Comparison of ENCODE assay signal across 38 mouse cellular contexts in genomic region chr5:134936626-134937185, GRCm38 (mm10). TPM values are rescaled to one million over a fixed set of nuclear protein-coding genes. Genes with fewer than 3 reads are reported as not detected.
DNase-seq lines count a peak whose midpoint lies in the region; ATAC-seq and TF ChIP-seq lines count a peak whose summit lies in the region.
"Had no signal": no experiment of that assay in that cellular context is flagged by ENCODE, and none has a peak within 500 bp of the region (broad histone marks: within the 10 kb centered on the region; RNA-seq: fewer than 3 reads in every experiment).

No protein-coding gene starts in this region.

- no peak overlapping the region for H3K4me2 ChIP-seq in embryonic facial prominence, embryonic 14.5 days (ENCODE audit: low read depth, low read length)
- H3K4me2 ChIP-seq in stomach, embryonic 16.5 days (ENCODE audit: low read depth, low read length), result no peak overlapping the region
- H3K4me2 ChIP-seq in hindbrain, embryonic 13.5 days, result no peak overlapping the region
- H3K4me2 ChIP-seq: forebrain, embryonic 15.5 days; heart, embryonic 11.5 days; hindbrain, embryonic 14.5 days; limb, embryonic 13.5 days; liver, embryonic 11.5 days; midbrain, embryonic 13.5 days had no signal

- no peak for TF ChIP-seq POLR2A in ES-Bruce4 (IDR thresholded peaks at IDR 0.05; ENCODE audit: insufficient read depth, low read length)
- no peak for TF ChIP-seq POLR2A in bone marrow macrophage, adult 2 months (IDR thresholded peaks at IDR 0.05; ENCODE audit: borderline replicate concordance, low read depth, low read length)

- H3K27ac ChIP-seq in embryonic facial prominence, embryonic 14.5 days (replicated peaks; ENCODE audit: low read depth, low read length), result no peak overlapping the region
- H3K27ac ChIP-seq in embryonic facial prominence, embryonic 10.5 days (replicated peaks), result no peak overlapping the region
- peak overlapping the region; percentile 90 for H3K27ac ChIP-seq in ES-Bruce4 (ENCODE audit: insufficient read depth, low read length)
- peak overlapping the region; percentile 64 for H3K27ac ChIP-seq in bone marrow macrophage, adult 2 months (ENCODE audit: insufficient read depth, low read depth, low read length)
- peak overlapping the region; percentile 55 for H3K27ac ChIP-seq in stomach, embryonic 16.5 days (ENCODE audit: low read length)
- no peak overlapping the region for H3K27ac ChIP-seq in hindbrain, embryonic 13.5 days
- H3K27ac ChIP-seq: forebrain, embryonic 15.5 days; hindbrain, embryonic 14.5 days; limb, embryonic 13.5 days; midbrain, embryonic 13.5 days had no signal

- no peak overlapping the region for H3K4me3 ChIP-seq in embryonic facial prominence, embryonic 14.5 days (ENCODE audit: low read depth, low read length)
- no peak overlapping the region for H3K4me3 ChIP-seq in embryonic facial prominence, embryonic 10.5 days
- H3K4me3 ChIP-seq in ES-Bruce4 (ENCODE audit: low read depth, low read length), result no peak overlapping the region
- H3K4me3 ChIP-seq in bone marrow macrophage, adult 2 months (ENCODE audit: insufficient read depth, low read length), result no peak overlapping the region
- no peak overlapping the region for H3K4me3 ChIP-seq in stomach, embryonic 16.5 days (replicated peaks; ENCODE audit: low read length)
- H3K4me3 ChIP-seq in hindbrain, embryonic 13.5 days, result no peak overlapping the region
- H3K4me3 ChIP-seq: forebrain, embryonic 15.5 days; limb, embryonic 13.5 days; midbrain, embryonic 13.5 days had no signal

- 0 out of 2 replicates have a peak, but pooled peaks cover 5% of the 10 kb centered on the region for H3K36me3 ChIP-seq in embryonic facial prominence, embryonic 14.5 days (ENCODE audit: control insufficient read depth, insufficient read depth, low read length)
- peaks cover 22% of the 10 kb centered on the region for H3K36me3 ChIP-seq in embryonic facial prominence, embryonic 10.5 days (replicated peaks)
- H3K36me3 ChIP-seq in ES-Bruce4 (ENCODE audit: control insufficient read depth, insufficient read depth, low read length, poor library complexity, severe bottlenecking), result peaks cover 33% of the 10 kb centered on the region
- no peaks in the 10 kb centered on the region for H3K36me3 ChIP-seq in stomach, embryonic 16.5 days (ENCODE audit: control insufficient read depth, insufficient read depth, low read length)
- no peaks in the 10 kb centered on the region for H3K36me3 ChIP-seq in hindbrain, embryonic 13.5 days
- H3K36me3 ChIP-seq: forebrain, embryonic 15.5 days; midbrain, embryonic 13.5 days had no signal

- H3K4me1 ChIP-seq in embryonic facial prominence, embryonic 14.5 days (ENCODE audit: control insufficient read depth, insufficient read depth, low read length), result no peaks in the 10 kb centered on the region
- H3K4me1 ChIP-seq in embryonic facial prominence, embryonic 10.5 days, result peaks cover 13% of the 10 kb centered on the region
- H3K4me1 ChIP-seq in ES-Bruce4 (ENCODE audit: control insufficient read depth, insufficient read depth, low read length), result peaks cover 6% of the 10 kb centered on the region
- H3K4me1 ChIP-seq in bone marrow macrophage, adult 2 months (ENCODE audit: control insufficient read depth, insufficient read depth, low read length), result peaks cover 26% of the 10 kb centered on the region
- H3K4me1 ChIP-seq in stomach, embryonic 16.5 days (ENCODE audit: control insufficient read depth, insufficient read depth, low read length), result peaks cover 6% of the 10 kb centered on the region; the same call in 1 of the 2 replicates
- H3K4me1 ChIP-seq in hindbrain, embryonic 13.5 days (replicated peaks), result peaks cover 6% of the 10 kb centered on the region; the same call in 1 of the 2 replicates

- TF ChIP-seq CTCF in ES-Bruce4 (IDR thresholded peaks at IDR 0.05; ENCODE audit: low read depth, low read length), result no peak
- no peak for TF ChIP-seq CTCF in bone marrow macrophage, adult 2 months (IDR thresholded peaks at IDR 0.05; ENCODE audit: low read depth, low read length)

- 81% methylated on average over 6 of the region's 6 CpGs for WGBS in embryonic facial prominence, embryonic 14.5 days
- WGBS in embryonic facial prominence, embryonic 10.5 days, result 88% methylated on average over 6 of the region's 6 CpGs
- WGBS in stomach, embryonic 16.5 days, result 69% methylated on average over 6 of the region's 6 CpGs
- WGBS in hindbrain, embryonic 13.5 days, result 89% methylated on average over 6 of the region's 6 CpGs

- no peak overlapping the region for H3K9ac ChIP-seq in embryonic facial prominence, embryonic 14.5 days (ENCODE audit: low read depth, low read length)
- no peak overlapping the region for H3K9ac ChIP-seq in ES-Bruce4 (ENCODE audit: low read depth, poor library complexity, severe bottlenecking)
- H3K9ac ChIP-seq in stomach, embryonic 16.5 days (ENCODE audit: low read length), result no peak overlapping the region
- H3K9ac ChIP-seq in hindbrain, embryonic 13.5 days, result no peak overlapping the region
- H3K9ac ChIP-seq: forebrain, embryonic 15.5 days; hindbrain, embryonic 14.5 days; limb, embryonic 13.5 days; midbrain, embryonic 13.5 days had no signal

- peak; percentile 50 for DNase-seq in embryonic facial prominence, embryonic 14.5 days (ENCODE audit: low spot score)
- DNase-seq in embryonic facial prominence, embryonic 10.5 days (ENCODE audit: low spot score), result no peak
- DNase-seq in left cerebral cortex, adult 18-20 months (ENCODE audit: low spot score in 2 of 2), result no peak
- DNase-seq: adrenal gland, adult 2 months; adrenal gland, postnatal 36 days; cerebellum, adult 9-10 months; gastrocnemius, postnatal 25 days; heart, postnatal 4 days; kidney, adult 9 months; kidney, postnatal 10 days; lung, postnatal 4 days; thymus, adult 2 months; thymus, postnatal 36 days had no signal

- TF ChIP-seq EP300 in ES-Bruce4 (IDR thresholded peaks at IDR 0.05; ENCODE audit: insufficient read depth, low read depth, low read length), result peak; percentile 59; the same call in 1 of the 2 replicates

- no peaks in the 10 kb centered on the region for H3K9me3 ChIP-seq in embryonic facial prominence, embryonic 14.5 days (ENCODE audit: control insufficient read depth, low read length)
- no peaks in the 10 kb centered on the region for H3K9me3 ChIP-seq in embryonic facial prominence, embryonic 10.5 days
- peaks cover 19% of the 10 kb centered on the region for H3K9me3 ChIP-seq in ES-Bruce4 (replicated peaks; ENCODE audit: control insufficient read depth, insufficient read depth, low read length, poor library complexity, severe bottlenecking)
- no peaks in the 10 kb centered on the region for H3K9me3 ChIP-seq in stomach, embryonic 16.5 days (replicated peaks; ENCODE audit: control insufficient read depth, low read length)
- H3K9me3 ChIP-seq in hindbrain, embryonic 13.5 days, result no peaks in the 10 kb centered on the region
- H3K9me3 ChIP-seq: forebrain, embryonic 15.5 days; G1E; limb, embryonic 13.5 days; midbrain, embryonic 13.5 days had no signal

- ATAC-seq in embryonic facial prominence, embryonic 14.5 days (ENCODE audit: low read depth), result no peak
- no peak for ATAC-seq in stomach, embryonic 16.5 days (ENCODE audit: insufficient read depth, low FRiP score)
- ATAC-seq in hindbrain, embryonic 13.5 days (ENCODE audit: low FRiP score), result no peak
- ATAC-seq: CD4-positive, CD25-positive, alpha-beta regulatory T cell, adult 4 months; forebrain, embryonic 15.5 days; intestine, postnatal 0 days; midbrain, embryonic 13.5 days; Patski had no signal

- no peaks in the 10 kb centered on the region for H3K27me3 ChIP-seq in embryonic facial prominence, embryonic 14.5 days (replicated peaks; ENCODE audit: control insufficient read depth, insufficient read depth, low read length)
- no peaks in the 10 kb centered on the region for H3K27me3 ChIP-seq in embryonic facial prominence, embryonic 10.5 days (replicated peaks; ENCODE audit: low read depth, poor library complexity, severe bottlenecking)
- no peaks in the 10 kb centered on the region for H3K27me3 ChIP-seq in ES-Bruce4 (ENCODE audit: control insufficient read depth, insufficient read depth, low read length, poor library complexity, severe bottlenecking)
- no peaks in the 10 kb centered on the region for H3K27me3 ChIP-seq in stomach, embryonic 16.5 days (ENCODE audit: control insufficient read depth, insufficient read depth, low read length)
- no peaks in the 10 kb centered on the region for H3K27me3 ChIP-seq in hindbrain, embryonic 13.5 days
- H3K27me3 ChIP-seq: forebrain, embryonic 15.5 days; limb, embryonic 13.5 days; midbrain, embryonic 13.5 days; Patski had no signal

RNA-seq across cellular contexts. Expression of gene Mettl27, which starts 4.5 kb away (rescaled TPM):
- polyA plus RNA-seq in embryonic facial prominence, embryonic 14.5 days (2014; fragmentation: Nextera tagmentation; extraction: Ambion mirVana), result 10.6 and 18.2 TPM in 2 replicates
- polyA plus RNA-seq in embryonic facial prominence, embryonic 10.5 days (2016; fragmentation: Nextera tagmentation; extraction: Ambion mirVana), result 14.8 and 17.0 TPM in 2 replicates
- 36.3 and 37.5 TPM in 2 replicates for polyA plus RNA-seq in ES-Bruce4 (2011; ENCODE audit: insufficient read depth, insufficient read length, low read depth, missing spikeins)
- 7.0 and 8.4 TPM in 2 replicates for polyA plus RNA-seq in bone marrow macrophage, adult 2 months (2012; ENCODE audit: insufficient read depth, insufficient read length, missing spikeins)
- 14.1 and 14.8 TPM in 2 replicates for polyA plus RNA-seq in stomach, embryonic 16.5 days (2015; fragmentation: Nextera tagmentation; extraction: Ambion mirVana)
- total RNA-seq in left cerebral cortex, adult 18-20 months (2021), result 1 to 10 TPM; 7.4 to 9.7 TPM
- polyA plus RNA-seq in hindbrain, embryonic 13.5 days (2015; fragmentation: Nextera tagmentation; extraction: Ambion mirVana), result 5.4 and 6.7 TPM in 2 replicates
- total RNA-seq: monocyte, adult 5-6 weeks had no signal

RNA-seq across cellular contexts. Expression of gene Cldn4, which starts 10.0 kb away (rescaled TPM):
- polyA plus RNA-seq in embryonic facial prominence, embryonic 14.5 days (2014; fragmentation: Nextera tagmentation; extraction: Ambion mirVana), result 27.0 and 30.6 TPM in 2 replicates
- 16.7 and 17.5 TPM in 2 replicates for polyA plus RNA-seq in embryonic facial prominence, embryonic 10.5 days (2016; fragmentation: Nextera tagmentation; extraction: Ambion mirVana)
- 259 and 279 TPM in 2 replicates for polyA plus RNA-seq in ES-Bruce4 (2011; ENCODE audit: insufficient read depth, insufficient read length, low read depth, missing spikeins)
- not detected in 2 replicates for polyA plus RNA-seq in bone marrow macrophage, adult 2 months (2012; ENCODE audit: insufficient read depth, insufficient read length, missing spikeins)
- 73.1 and 90.8 TPM in 2 replicates for polyA plus RNA-seq in stomach, embryonic 16.5 days (2015; fragmentation: Nextera tagmentation; extraction: Ambion mirVana)
- total RNA-seq in left cerebral cortex, adult 18-20 months (2021), result not detected
- polyA plus RNA-seq in hindbrain, embryonic 13.5 days (2015; fragmentation: Nextera tagmentation; extraction: Ambion mirVana), result not detected in 2 replicates
- total RNA-seq: adrenal gland, adult 2 months; adrenal gland, postnatal 36 days; gastrocnemius, adult 18-20 months; gastrocnemius, postnatal 25 days; layer of hippocampus, postnatal 14 days; left cerebral cortex, adult 8-10 months; left cerebral cortex, postnatal 36 days; megakaryocyte-erythroid progenitor cell, adult 5-6 weeks; monocyte, adult 5-6 weeks had no signal
- polyA plus RNA-seq: adrenal gland, adult 2 months; forebrain, embryonic 15.5 days; G1E; hindbrain, embryonic 14.5 days; midbrain, embryonic 13.5 days; neural tube, embryonic 14.5 days had no signal

RNA-seq across cellular contexts. Expression of gene Cldn13, which starts 21.4 kb away (rescaled TPM):
- polyA plus RNA-seq in embryonic facial prominence, embryonic 14.5 days (2014; fragmentation: Nextera tagmentation; extraction: Ambion mirVana), result 0.15 and 0.20 TPM in 2 replicates
- polyA plus RNA-seq in embryonic facial prominence, embryonic 10.5 days (2016; fragmentation: Nextera tagmentation; extraction: Ambion mirVana), result 2.1 and 2.8 TPM in 2 replicates
- polyA plus RNA-seq in ES-Bruce4 (2011; ENCODE audit: insufficient read depth, insufficient read length, low read depth, missing spikeins), result not detected in 2 replicates
- polyA plus RNA-seq in bone marrow macrophage, adult 2 months (2012; ENCODE audit: insufficient read depth, insufficient read length, missing spikeins), result not detected in 2 replicates
- 8.6 and 13.5 TPM in 2 replicates for polyA plus RNA-seq in stomach, embryonic 16.5 days (2015; fragmentation: Nextera tagmentation; extraction: Ambion mirVana)
- total RNA-seq in left cerebral cortex, adult 18-20 months (2021), result not detected
- polyA plus RNA-seq in hindbrain, embryonic 13.5 days (2015; fragmentation: Nextera tagmentation; extraction: Ambion mirVana), result 0.31 TPM in 1 of 2 replicates, not detected in the other
- total RNA-seq: adrenal gland, adult 2 months; adrenal gland, postnatal 36 days; gastrocnemius, adult 18-20 months; gastrocnemius, postnatal 25 days; heart, postnatal 4 days; layer of hippocampus, postnatal 14 days; left cerebral cortex, adult 8-10 months; left cerebral cortex, postnatal 36 days; monocyte, adult 5-6 weeks had no signal
- polyA plus RNA-seq: adrenal gland, adult 2 months; CD4-positive, CD25-positive, alpha-beta regulatory T cell, adult 4 months; cortical plate, adult 2 months; forebrain, embryonic 15.5 days; frontal cortex, adult 2 months; G1E; intestine, postnatal 0 days; Patski had no signal

RNA-seq across cellular contexts. Expression of gene Tmem270, which starts 30.2 kb away (rescaled TPM):
- not detected in 2 replicates for polyA plus RNA-seq in embryonic facial prominence, embryonic 14.5 days (2014; fragmentation: Nextera tagmentation; extraction: Ambion mirVana)
- not detected in 2 replicates for polyA plus RNA-seq in embryonic facial prominence, embryonic 10.5 days (2016; fragmentation: Nextera tagmentation; extraction: Ambion mirVana)
- polyA plus RNA-seq in ES-Bruce4 (2011; ENCODE audit: insufficient read depth, insufficient read length, low read depth, missing spikeins), result not detected in 2 replicates
- polyA plus RNA-seq in bone marrow macrophage, adult 2 months (2012; ENCODE audit: insufficient read depth, insufficient read length, missing spikeins), result not detected in 2 replicates
- not detected in 2 replicates for polyA plus RNA-seq in stomach, embryonic 16.5 days (2015; fragmentation: Nextera tagmentation; extraction: Ambion mirVana)
- total RNA-seq in left cerebral cortex, adult 18-20 months (2021), result not detected
- polyA plus RNA-seq in hindbrain, embryonic 13.5 days (2015; fragmentation: Nextera tagmentation; extraction: Ambion mirVana), result not detected in 2 replicates
- total RNA-seq: adrenal gland, adult 2 months; adrenal gland, postnatal 36 days; G1E; gastrocnemius, adult 18-20 months; gastrocnemius, postnatal 25 days; heart, postnatal 4 days; layer of hippocampus, postnatal 14 days; left cerebral cortex, adult 8-10 months; left cerebral cortex, postnatal 36 days; megakaryocyte-erythroid progenitor cell, adult 5-6 weeks; monocyte, adult 5-6 weeks had no signal
- polyA plus RNA-seq: adrenal gland, adult 2 months; CD4-positive, CD25-positive, alpha-beta regulatory T cell, adult 4 months; cortical plate, adult 2 months; forebrain, embryonic 15.5 days; frontal cortex, adult 2 months; G1E; heart, embryonic 11.5 days; heart, embryonic 16.5 days; hindbrain, embryonic 14.5 days; intestine, postnatal 0 days; limb, embryonic 13.5 days; liver, embryonic 11.5 days; lung, embryonic 16.5 days; midbrain, embryonic 13.5 days; neural tube, embryonic 14.5 days; Patski; thymus, adult 2 months had no signal

RNA-seq across cellular contexts. Expression of gene Cldn3, which starts 49.3 kb away (rescaled TPM):
- 23.2 and 27.8 TPM in 2 replicates for polyA plus RNA-seq in embryonic facial prominence, embryonic 14.5 days (2014; fragmentation: Nextera tagmentation; extraction: Ambion mirVana)
- polyA plus RNA-seq in embryonic facial prominence, embryonic 10.5 days (2016; fragmentation: Nextera tagmentation; extraction: Ambion mirVana), result 18.2 and 18.8 TPM in 2 replicates
- polyA plus RNA-seq in ES-Bruce4 (2011; ENCODE audit: insufficient read depth, insufficient read length, low read depth, missing spikeins), result 22.4 and 26.3 TPM in 2 replicates
- not detected in 2 replicates for polyA plus RNA-seq in bone marrow macrophage, adult 2 months (2012; ENCODE audit: insufficient read depth, insufficient read length, missing spikeins)
- 83.9 and 89.2 TPM in 2 replicates for polyA plus RNA-seq in stomach, embryonic 16.5 days (2015; fragmentation: Nextera tagmentation; extraction: Ambion mirVana)
- under 1 TPM in 1 of 2 experiments, not detected in 1; 0.49 TPM for total RNA-seq in left cerebral cortex, adult 18-20 months (2021)
- polyA plus RNA-seq in hindbrain, embryonic 13.5 days (2015; fragmentation: Nextera tagmentation; extraction: Ambion mirVana), result 2.3 and 2.8 TPM in 2 replicates
- total RNA-seq: G1E; megakaryocyte-erythroid progenitor cell, adult 5-6 weeks; monocyte, adult 5-6 weeks had no signal
- polyA plus RNA-seq: CD4-positive, CD25-positive, alpha-beta regulatory T cell, adult 4 months; Patski had no signal

Comparison
In these comparisons a context has a peak if more than half of its experiments do, and no peak if none do; other contexts are left out.
1. H3K27ac ChIP-seq: peak in ES-Bruce4 (single experiment), bone marrow macrophage, adult 2 months (single experiment) and stomach, embryonic 16.5 days (single experiment); none in embryonic facial prominence, embryonic 14.5 days (single experiment), embryonic facial prominence, embryonic 10.5 days (single experiment) and hindbrain, embryonic 13.5 days (single experiment).
2. RNA of gene Cldn4, which starts 10.0 kb away (polyA plus RNA-seq): 259 to 279 TPM in ES-Bruce4, 73.1 to 90.8 TPM in stomach, embryonic 16.5 days, 27.0 to 30.6 TPM in embryonic facial prominence, embryonic 14.5 days and 16.7 to 17.5 TPM in embryonic facial prominence, embryonic 10.5 days; not detected in hindbrain, embryonic 13.5 days and not detected in bone marrow macrophage, adult 2 months; every median in the first group is over 10 times any median in the second.